In the genomic region with DNA sequence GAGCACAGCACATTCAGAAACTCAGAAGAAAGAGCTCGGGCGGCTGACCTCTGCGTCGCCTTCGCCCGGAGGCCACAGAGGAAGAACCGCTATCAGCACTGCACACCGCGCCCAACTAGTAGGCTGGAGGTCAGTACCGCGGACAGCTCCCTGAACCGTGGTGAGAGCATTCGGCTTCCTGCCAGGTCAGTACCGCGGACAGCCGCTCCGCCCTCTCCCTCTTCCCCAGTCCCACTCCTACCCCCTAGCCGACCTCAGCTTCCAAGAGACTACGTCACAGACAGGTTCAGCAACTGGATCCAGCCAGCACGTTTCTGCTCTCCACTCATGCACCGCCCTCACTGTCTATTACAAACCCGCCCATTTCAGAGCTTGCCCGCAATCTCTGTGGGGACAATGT, we compare ENCODE assay signal across 8 mouse cellular contexts. TPM values are rescaled to one million over a fixed set of nuclear protein-coding genes. Genes with fewer than 3 reads are reported as not detected.
A peak's percentile ranks its signal among the peaks of the same experiment; 100 is the strongest.
DNase-seq lines count a peak whose midpoint lies in the region; ATAC-seq lines count a peak whose summit lies in the region.

No protein-coding gene starts in this region.

- H3K4me1 ChIP-seq in embryonic facial prominence, embryonic 11.5 days (ENCODE audit: control insufficient read depth, insufficient read depth, low read length) = peaks cover 12% of the 10 kb centered on the region
- H3K4me1 ChIP-seq in heart, embryonic 14.5 days (ENCODE audit: control insufficient read depth in 2 of 2, insufficient read depth in 2 of 2, low read length in 2 of 2) = peaks cover 9 to 20% of the 10 kb centered on the region in 2 experiments
- H3K4me1 ChIP-seq in liver, embryonic 16.5 days (ENCODE audit: control insufficient read depth, low read depth, low read length) = peaks cover 10% of the 10 kb centered on the region

- H3K27me3 ChIP-seq in embryonic facial prominence, embryonic 11.5 days (ENCODE audit: control insufficient read depth, insufficient read depth, low read length) = peaks cover 57% of the 10 kb centered on the region
- peaks cover 89% of the 10 kb centered on the region for H3K27me3 ChIP-seq in heart, embryonic 14.5 days (ENCODE audit: control insufficient read depth, insufficient read depth, low read length)
- peaks cover 54% of the 10 kb centered on the region for H3K27me3 ChIP-seq in liver, embryonic 16.5 days (ENCODE audit: control insufficient read depth, insufficient read depth, low read depth, low read length)

- no peak overlapping the region for H3K4me2 ChIP-seq in embryonic facial prominence, embryonic 11.5 days (ENCODE audit: low read depth, low read length)
- no peak overlapping the region for H3K4me2 ChIP-seq in heart, embryonic 14.5 days (ENCODE audit: low read length)
- no peak overlapping the region for H3K4me2 ChIP-seq in liver, embryonic 16.5 days (ENCODE audit: low read depth, low read length)

- DNase-seq in 416B (ENCODE audit: low read depth) (peak; percentile 79), NIH3T3 (ENCODE audit: low read depth) (peak; percentile 93)
- DNase-seq in embryonic facial prominence, embryonic 11.5 days (ENCODE audit: low spot score) = peak; percentile 97
- peak; percentile 98 to 99 for DNase-seq in kidney, postnatal 4 days
- peak; percentile 94 for DNase-seq in retina, embryonic 14.5 days (ENCODE audit: low spot score)
- peak; percentile 85 for DNase-seq in urinary bladder, postnatal 10 days (ENCODE audit: low spot score)

- H3K27ac ChIP-seq in embryonic facial prominence, embryonic 11.5 days (replicated peaks; ENCODE audit: low read depth, low read length) = no peak overlapping the region
- H3K27ac ChIP-seq in heart, embryonic 14.5 days (replicated peaks in 1 of 2; ENCODE audit: control insufficient read depth in 1 of 2, insufficient read depth in 1 of 2, low read depth in 2 of 2, low read length in 2 of 2) = no peak overlapping the region
- no peak overlapping the region for H3K27ac ChIP-seq in liver, embryonic 16.5 days (ENCODE audit: low read length)

- peak; percentile 80 for ATAC-seq in embryonic facial prominence, embryonic 11.5 days (replicated peaks; ENCODE audit: insufficient number of reproducible peaks, low FRiP score, low TSS enrichment, low read depth)
- peak; percentile 48; the same call in 1 of the 2 replicates for ATAC-seq in heart, embryonic 14.5 days (ENCODE audit: insufficient number of reproducible peaks, insufficient read depth, low FRiP score, low read depth)
- peak; percentile 68 for ATAC-seq in liver, embryonic 16.5 days (ENCODE audit: low read depth)

- 3% methylated on average over 23 of the region's 23 CpGs for WGBS in embryonic facial prominence, embryonic 11.5 days
- WGBS in heart, embryonic 14.5 days = 3% methylated on average over 23 of the region's 23 CpGs
- 2% methylated on average over 23 of the region's 23 CpGs for WGBS in liver, embryonic 16.5 days (ENCODE audit: insufficient replicate concordance)

- no peaks in the 10 kb centered on the region for H3K9me3 ChIP-seq in embryonic facial prominence, embryonic 11.5 days (replicated peaks; ENCODE audit: control insufficient read depth, low read length)
- no peaks in the 10 kb centered on the region for H3K9me3 ChIP-seq in heart, embryonic 14.5 days (ENCODE audit: control insufficient read depth, low read length)
- H3K9me3 ChIP-seq in liver, embryonic 16.5 days (replicated peaks; ENCODE audit: control insufficient read depth, low read length) = no peaks in the 10 kb centered on the region

- no peaks in the 10 kb centered on the region for H3K36me3 ChIP-seq in embryonic facial prominence, embryonic 11.5 days (replicated peaks; ENCODE audit: control insufficient read depth, insufficient read depth, low read depth, low read length)
- H3K36me3 ChIP-seq in heart, embryonic 14.5 days (ENCODE audit: control insufficient read depth, insufficient read depth, low read length) = no peaks in the 10 kb centered on the region
- H3K36me3 ChIP-seq in liver, embryonic 16.5 days (ENCODE audit: control insufficient read depth, insufficient read depth) = no peaks in the 10 kb centered on the region

- no peak overlapping the region for H3K4me3 ChIP-seq in embryonic facial prominence, embryonic 11.5 days (ENCODE audit: low read depth, low read length)
- H3K4me3 ChIP-seq in heart, embryonic 14.5 days (ENCODE audit: control insufficient read depth in 1 of 2, insufficient read depth in 1 of 2, low read depth in 1 of 2, low read length in 2 of 2) = no peak overlapping the region
- no peak overlapping the region for H3K4me3 ChIP-seq in liver, embryonic 16.5 days (ENCODE audit: low read depth, low read length)

- H3K9ac ChIP-seq in embryonic facial prominence, embryonic 11.5 days (replicated peaks; ENCODE audit: low read length) = no peak overlapping the region
- H3K9ac ChIP-seq in heart, embryonic 14.5 days (ENCODE audit: low read length) = no peak overlapping the region
- H3K9ac ChIP-seq in liver, embryonic 16.5 days (ENCODE audit: low read depth, low read length) = no peak overlapping the region

RNA-seq across cellular contexts. Expression of gene Nkx1-1, which starts 4.4 kb away (rescaled TPM):
- 0.17 and 0.18 TPM in 2 replicates for polyA plus RNA-seq in embryonic facial prominence, embryonic 11.5 days (2014; fragmentation: Nextera tagmentation; extraction: Ambion mirVana)
- not detected in 2 replicates for polyA plus RNA-seq in heart, embryonic 14.5 days (2014; fragmentation: Nextera tagmentation; extraction: Ambion mirVana)
- not detected in 2 replicates for polyA plus RNA-seq in liver, embryonic 16.5 days (2015; fragmentation: Nextera tagmentation; extraction: Ambion mirVana)

RNA-seq across cellular contexts. Expression of gene Uvssa, which starts 59.9 kb away (rescaled TPM):
- 6.4 and 7.3 TPM in 2 replicates for polyA plus RNA-seq in embryonic facial prominence, embryonic 11.5 days (2014; fragmentation: Nextera tagmentation; extraction: Ambion mirVana)
- polyA plus RNA-seq in heart, embryonic 14.5 days (2014; fragmentation: Nextera tagmentation; extraction: Ambion mirVana) = 4.5 and 4.9 TPM in 2 replicates
- 3.0 and 3.1 TPM in 2 replicates for polyA plus RNA-seq in liver, embryonic 16.5 days (2015; fragmentation: Nextera tagmentation; extraction: Ambion mirVana)
